In the genomic region with DNA sequence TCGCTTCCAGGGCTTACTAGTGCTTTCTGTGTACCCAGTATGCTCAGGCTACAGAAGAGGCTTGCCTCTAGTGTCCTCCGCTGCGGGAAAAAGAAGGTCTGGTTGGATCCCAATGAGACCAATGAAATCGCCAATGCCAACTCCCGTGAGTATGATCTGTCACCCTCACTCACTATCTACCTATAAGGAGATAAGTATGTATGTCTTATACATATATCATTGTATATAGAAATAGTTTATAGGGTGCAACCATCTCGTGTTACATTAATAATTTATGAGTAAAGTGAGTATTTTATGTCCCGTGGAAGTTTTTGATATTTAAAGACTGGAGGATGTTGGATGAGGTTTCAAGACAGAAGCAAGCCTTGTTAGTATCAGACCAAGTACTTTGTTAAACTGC, we compare ENCODE assay signal across 9 mouse cellular contexts. TPM values are rescaled to one million over a fixed set of nuclear protein-coding genes. Genes with fewer than 3 reads are reported as not detected.
DNase-seq lines count a peak whose midpoint lies in the region; ATAC-seq and TF ChIP-seq lines count a peak whose summit lies in the region.
"Had no signal": no experiment of that assay in that cellular context is flagged by ENCODE, and none has a peak within 500 bp of the region (broad histone marks: within the 10 kb centered on the region; RNA-seq: fewer than 3 reads in every experiment).

No protein-coding gene starts in this region.

- H3K4me3 ChIP-seq in cerebellum, adult 2 months (replicated peaks; ENCODE audit: insufficient read depth, low read depth, low read length) = peak overlapping the region; percentile 60
- H3K4me3 ChIP-seq in megakaryocyte, embryonic 14.5 days (replicated peaks) = peak overlapping the region; percentile 97
- H3K4me3 ChIP-seq in limb, embryonic 14.5 days (replicated peaks; ENCODE audit: low read length) = peak overlapping the region; percentile 98
- H3K4me3 ChIP-seq in stomach, embryonic 15.5 days (replicated peaks) = peak overlapping the region; percentile 87

- H3K9ac ChIP-seq in limb, embryonic 14.5 days (ENCODE audit: low read depth, low read length, severe bottlenecking) = peak overlapping the region; percentile 99
- H3K9ac ChIP-seq in stomach, embryonic 15.5 days = peak overlapping the region; percentile 97

- no peaks in the 10 kb centered on the region for H3K9me3 ChIP-seq in megakaryocyte, embryonic 14.5 days
- no peaks in the 10 kb centered on the region for H3K9me3 ChIP-seq in limb, embryonic 14.5 days (ENCODE audit: control insufficient read depth, low read length)
- H3K9me3 ChIP-seq in stomach, embryonic 15.5 days = no peaks in the 10 kb centered on the region

- no peak for TF ChIP-seq CTCF in cerebellum, adult 2 months (IDR thresholded peaks at IDR 0.05; ENCODE audit: borderline replicate concordance, insufficient read depth, low read depth, low read length)

- no peak for ATAC-seq in megakaryocyte, adult 5-6 weeks (ENCODE audit: poor library complexity, severe bottlenecking)
- no peak for ATAC-seq in limb, embryonic 14.5 days (ENCODE audit: low FRiP score, low read depth)
- ATAC-seq in stomach, embryonic 15.5 days (ENCODE audit: insufficient read depth, low FRiP score, low read depth) = no peak

- H3K27me3 ChIP-seq in cerebellum, adult 2 months (ENCODE audit: control insufficient read depth, insufficient read depth, low read length) = no peaks in the 10 kb centered on the region
- peaks cover 3% of the 10 kb centered on the region for H3K27me3 ChIP-seq in megakaryocyte, embryonic 14.5 days (replicated peaks)
- H3K27me3 ChIP-seq in limb, embryonic 14.5 days (ENCODE audit: control insufficient read depth, insufficient read depth, low read length) = no peaks in the 10 kb centered on the region
- no peaks in the 10 kb centered on the region for H3K27me3 ChIP-seq in stomach, embryonic 15.5 days (replicated peaks)

- no peak for TF ChIP-seq POLR2A in cerebellum, adult 2 months (IDR thresholded peaks at IDR 0.05; ENCODE audit: borderline replicate concordance, insufficient read depth, low read length)
- TF ChIP-seq POLR2A in limb, embryonic 14.5 days (IDR thresholded peaks at IDR 0.05; ENCODE audit: borderline replicate concordance, extremely low read depth, insufficient read depth, insufficient read length) = no peak

- intact Hi-C loops in left cerebral cortex, postnatal 10 days (cut with DNase I) = no loop called here

- no peak overlapping the region for H3K27ac ChIP-seq in cerebellum, adult 2 months (ENCODE audit: insufficient read depth, low read length)
- no peak overlapping the region for H3K27ac ChIP-seq in limb, embryonic 14.5 days (replicated peaks; ENCODE audit: low read depth, low read length)
- 0 out of 2 replicates have a peak overlapping the region, but pooled peaks have one; percentile 91 for H3K27ac ChIP-seq in stomach, embryonic 15.5 days

- WGBS in cerebellum, adult 2 months = 17% methylated on average over 7 of the region's 7 CpGs
- 21% methylated on average over 7 of the region's 7 CpGs for WGBS in limb, embryonic 14.5 days
- 16% methylated on average over 7 of the region's 7 CpGs for WGBS in stomach, embryonic 15.5 days

- H3K4me2 ChIP-seq in limb, embryonic 14.5 days (replicated peaks; ENCODE audit: low read depth, low read length, severe bottlenecking) = peak overlapping the region; percentile 66
- H3K4me2 ChIP-seq in stomach, embryonic 15.5 days = peak overlapping the region; percentile 73

- no peak for DNase-seq in cerebellum, adult 2 months
- no peak for DNase-seq in cerebellum, adult 8-10 months
- no peak for DNase-seq in limb, embryonic 14.5 days (ENCODE audit: low spot score)
- DNase-seq in layer of hippocampus, adult 11-12 months (ENCODE audit: low spot score) = no peak
- DNase-seq in left cerebral cortex, postnatal 10 days (ENCODE audit: extremely low spot score in 1 of 2, low spot score in 2 of 2) = no peak
- DNase-seq: kidney, adult 8-10 months had no signal

- H3K36me3 ChIP-seq in megakaryocyte, embryonic 14.5 days (replicated peaks; ENCODE audit: low read length) = peaks cover 35% of the 10 kb centered on the region
- peaks cover 35% of the 10 kb centered on the region for H3K36me3 ChIP-seq in limb, embryonic 14.5 days (ENCODE audit: control insufficient read depth, insufficient read depth, low read length)
- H3K36me3 ChIP-seq in stomach, embryonic 15.5 days = peaks cover 30% of the 10 kb centered on the region

- H3K4me1 ChIP-seq in cerebellum, adult 2 months (ENCODE audit: control insufficient read depth, insufficient read depth, low read length) = 0 out of 2 replicates have a peak, but pooled peaks cover 2% of the 10 kb centered on the region
- H3K4me1 ChIP-seq in megakaryocyte, embryonic 14.5 days = peaks cover 33% of the 10 kb centered on the region
- H3K4me1 ChIP-seq in limb, embryonic 14.5 days (ENCODE audit: control insufficient read depth, insufficient read depth, low read length) = peaks cover 15% of the 10 kb centered on the region
- H3K4me1 ChIP-seq in stomach, embryonic 15.5 days = peaks cover 11% of the 10 kb centered on the region

RNA-seq across cellular contexts. Expression of a gene that starts 1.3 kb away (rescaled TPM):
- 746 and 786 TPM in 2 replicates for polyA plus RNA-seq in cerebellum, adult 2 months (2012; rRNA removed)
- polyA plus RNA-seq in megakaryocyte, embryonic 14.5 days (2012; ENCODE audit: insufficient read depth, low replicate concordance) = 275 and 2,598 TPM in 2 replicates
- total RNA-seq in megakaryocyte, adult 5-6 weeks (2015) = 2,687 and 2,729 TPM in 2 replicates
- total RNA-seq in megakaryocyte, adult 5-6 weeks (2017) = 1,233 and 1,246 TPM in 2 replicates
- 1,201 and 1,869 TPM in 2 replicates for polyA plus RNA-seq in limb, embryonic 14.5 days (2012; rRNA removed)
- 1,151 and 1,199 TPM in 2 replicates for polyA plus RNA-seq in limb, embryonic 14.5 days (2014; fragmentation: Nextera tagmentation; extraction: Ambion mirVana)
- 855 and 1,061 TPM in 2 replicates for polyA plus RNA-seq in stomach, embryonic 15.5 days (2015; fragmentation: Nextera tagmentation; extraction: Ambion mirVana)
- total RNA-seq in left cerebral cortex, postnatal 10 days (2021) = 100 to 1,000 TPM; 571 to 605 TPM

RNA-seq across cellular contexts. Expression of a gene that starts 5.0 kb away (rescaled TPM):
- 34.6 and 37.5 TPM in 2 replicates for polyA plus RNA-seq in cerebellum, adult 2 months (2012; rRNA removed)
- 1.4 and 2.8 TPM in 2 replicates for polyA plus RNA-seq in megakaryocyte, embryonic 14.5 days (2012; ENCODE audit: insufficient read depth, low replicate concordance)
- 1.2 and 1.4 TPM in 2 replicates for total RNA-seq in megakaryocyte, adult 5-6 weeks (2015)
- total RNA-seq in megakaryocyte, adult 5-6 weeks (2017) = 0.62 and 0.65 TPM in 2 replicates
- 51.4 and 54.1 TPM in 2 replicates for polyA plus RNA-seq in limb, embryonic 14.5 days (2012; rRNA removed)
- 20.9 and 21.5 TPM in 2 replicates for polyA plus RNA-seq in limb, embryonic 14.5 days (2014; fragmentation: Nextera tagmentation; extraction: Ambion mirVana)
- 7.3 and 9.5 TPM in 2 replicates for polyA plus RNA-seq in stomach, embryonic 15.5 days (2015; fragmentation: Nextera tagmentation; extraction: Ambion mirVana)
- 100 to 1,000 TPM; 118 to 121 TPM for total RNA-seq in left cerebral cortex, postnatal 10 days (2021)

RNA-seq across cellular contexts. Expression of a gene that starts 25.5 kb away (rescaled TPM):
- polyA plus RNA-seq in cerebellum, adult 2 months (2012; rRNA removed) = 31.0 and 37.7 TPM in 2 replicates
- polyA plus RNA-seq in megakaryocyte, embryonic 14.5 days (2012; ENCODE audit: insufficient read depth, low replicate concordance) = 1.5 TPM in 1 of 2 replicates, not detected in the other
- 0.09 TPM in 1 of 2 replicates, not detected in the other for total RNA-seq in megakaryocyte, adult 5-6 weeks (2015)
- 0.04 and 0.08 TPM in 2 replicates for total RNA-seq in megakaryocyte, adult 5-6 weeks (2017)
- polyA plus RNA-seq in limb, embryonic 14.5 days (2012; rRNA removed) = 1.4 and 1.6 TPM in 2 replicates
- polyA plus RNA-seq in limb, embryonic 14.5 days (2014; fragmentation: Nextera tagmentation; extraction: Ambion mirVana) = 0.70 and 1.0 TPM in 2 replicates
- polyA plus RNA-seq in stomach, embryonic 15.5 days (2015; fragmentation: Nextera tagmentation; extraction: Ambion mirVana) = 0.21 and 0.41 TPM in 2 replicates
- total RNA-seq in left cerebral cortex, postnatal 10 days (2021) = 10 to 100 TPM; 15.3 to 17.7 TPM

RNA-seq across cellular contexts. Expression of a gene that starts 31.8 kb away (rescaled TPM):
- 2.0 and 2.2 TPM in 2 replicates for polyA plus RNA-seq in cerebellum, adult 2 months (2012; rRNA removed)
- 9.1 TPM in 1 of 2 replicates, not detected in the other for polyA plus RNA-seq in megakaryocyte, embryonic 14.5 days (2012; ENCODE audit: insufficient read depth, low replicate concordance)
- 42.9 and 56.3 TPM in 2 replicates for total RNA-seq in megakaryocyte, adult 5-6 weeks (2015)
- 51.2 TPM in 2 replicates for total RNA-seq in megakaryocyte, adult 5-6 weeks (2017)
- polyA plus RNA-seq in limb, embryonic 14.5 days (2012; rRNA removed) = 2.4 and 2.7 TPM in 2 replicates
- polyA plus RNA-seq in limb, embryonic 14.5 days (2014; fragmentation: Nextera tagmentation; extraction: Ambion mirVana) = 6.1 and 7.4 TPM in 2 replicates
- polyA plus RNA-seq in stomach, embryonic 15.5 days (2015; fragmentation: Nextera tagmentation; extraction: Ambion mirVana) = 8.2 and 13.4 TPM in 2 replicates
- 1 to 10 TPM; 2.6 to 3.7 TPM for total RNA-seq in left cerebral cortex, postnatal 10 days (2021)

RNA-seq across cellular contexts. Expression of a gene that starts 41.5 kb away (rescaled TPM):
- 46.2 and 51.5 TPM in 2 replicates for polyA plus RNA-seq in cerebellum, adult 2 months (2012; rRNA removed)
- polyA plus RNA-seq in megakaryocyte, embryonic 14.5 days (2012; ENCODE audit: insufficient read depth, low replicate concordance) = 1.6 TPM in 1 of 2 replicates, not detected in the other
- 13.7 and 15.9 TPM in 2 replicates for total RNA-seq in megakaryocyte, adult 5-6 weeks (2015)
- 6.3 and 6.7 TPM in 2 replicates for total RNA-seq in megakaryocyte, adult 5-6 weeks (2017)
- 1.0 and 1.1 TPM in 2 replicates for polyA plus RNA-seq in limb, embryonic 14.5 days (2012; rRNA removed)
- 1.1 and 1.7 TPM in 2 replicates for polyA plus RNA-seq in limb, embryonic 14.5 days (2014; fragmentation: Nextera tagmentation; extraction: Ambion mirVana)
- polyA plus RNA-seq in stomach, embryonic 15.5 days (2015; fragmentation: Nextera tagmentation; extraction: Ambion mirVana) = 0.73 and 1.0 TPM in 2 replicates
- total RNA-seq in left cerebral cortex, postnatal 10 days (2021) = 1 to 10 TPM; 5.9 to 8.3 TPM

Comparison
In these comparisons a context has a peak if more than half of its experiments do, and no peak if none do; other contexts are left out.
1. RNA of a gene that starts 25.5 kb away (polyA plus RNA-seq): 31.0 to 37.7 TPM in cerebellum, adult 2 months; 1.5 TPM in megakaryocyte, embryonic 14.5 days, 0.70 to 1.6 TPM in limb, embryonic 14.5 days and 0.21 to 0.41 TPM in stomach, embryonic 15.5 days; every median in the first group is over 10 times any median in the second.
2. Peak in every context shown above with its lines, with median percentiles within 50 percentile points of each other: H3K4me3 ChIP-seq.